16 mouse cellular contexts compared by ENCODE assay signal in genomic region chr9:102924627-102925316, GRCm38 (mm10).
DNase-seq lines count a peak whose midpoint lies in the region; ATAC-seq lines count a peak whose summit lies in the region.
"Had no signal": no experiment of that assay in that cellular context is flagged by ENCODE, and none has a peak within 500 bp of the region (broad histone marks: within the 10 kb centered on the region; RNA-seq: fewer than 3 reads in every experiment).

No protein-coding gene starts in this region.

- H3K9me3 ChIP-seq in intestine, embryonic 16.5 days (ENCODE audit: control insufficient read depth, low read length) = no peaks in the 10 kb centered on the region
- no peaks in the 10 kb centered on the region for H3K9me3 ChIP-seq in intestine, embryonic 15.5 days
- no peaks in the 10 kb centered on the region for H3K9me3 ChIP-seq in forebrain, embryonic 15.5 days
- H3K9me3 ChIP-seq: forebrain, embryonic 12.5 days; hindbrain, embryonic 12.5 days; limb, embryonic 15.5 days; midbrain, embryonic 13.5 days had no signal

- H3K4me1 ChIP-seq in intestine, embryonic 16.5 days (ENCODE audit: control insufficient read depth, insufficient read depth, low read length) = peaks cover 8% of the 10 kb centered on the region; the same call in 1 of the 2 replicates
- H3K4me1 ChIP-seq in intestine, embryonic 15.5 days (replicated peaks) = no peaks in the 10 kb centered on the region
- no peaks in the 10 kb centered on the region for H3K4me1 ChIP-seq in forebrain, embryonic 15.5 days
- H3K4me1 ChIP-seq: limb, embryonic 15.5 days had no signal

- H3K27ac ChIP-seq in intestine, embryonic 16.5 days (ENCODE audit: low read length) = peak overlapping the region; percentile 53
- no peak overlapping the region for H3K27ac ChIP-seq in intestine, embryonic 15.5 days
- no peak overlapping the region for H3K27ac ChIP-seq in forebrain, embryonic 15.5 days (replicated peaks)
- H3K27ac ChIP-seq: forebrain, embryonic 12.5 days; hindbrain, embryonic 12.5 days; left cerebral cortex, adult 2 months; limb, embryonic 15.5 days; midbrain, embryonic 13.5 days had no signal

- 64% methylated on average over 15 of the region's 15 CpGs for WGBS in intestine, embryonic 16.5 days
- WGBS in intestine, embryonic 15.5 days = 65% methylated on average over 15 of the region's 15 CpGs
- 70% methylated on average over 15 of the region's 15 CpGs for WGBS in forebrain, embryonic 15.5 days

- H3K36me3 ChIP-seq in intestine, embryonic 16.5 days (ENCODE audit: control insufficient read depth, insufficient read depth, low read length) = no peaks in the 10 kb centered on the region
- H3K36me3 ChIP-seq in intestine, embryonic 15.5 days = no peaks in the 10 kb centered on the region
- no peaks in the 10 kb centered on the region for H3K36me3 ChIP-seq in forebrain, embryonic 15.5 days
- H3K36me3 ChIP-seq: forebrain, embryonic 12.5 days; hindbrain, embryonic 12.5 days; limb, embryonic 15.5 days; midbrain, embryonic 13.5 days had no signal

- H3K9ac ChIP-seq in intestine, embryonic 16.5 days (ENCODE audit: low read depth, low read length) = no peak overlapping the region
- no peak overlapping the region for H3K9ac ChIP-seq in intestine, embryonic 15.5 days
- no peak overlapping the region for H3K9ac ChIP-seq in forebrain, embryonic 15.5 days (replicated peaks)
- H3K9ac ChIP-seq: forebrain, embryonic 12.5 days; hindbrain, embryonic 12.5 days; limb, embryonic 15.5 days; midbrain, embryonic 13.5 days had no signal

- H3K4me2 ChIP-seq in intestine, embryonic 16.5 days (ENCODE audit: low read depth, low read length) = no peak overlapping the region
- H3K4me2 ChIP-seq in intestine, embryonic 15.5 days (replicated peaks) = no peak overlapping the region
- H3K4me2 ChIP-seq in forebrain, embryonic 15.5 days (replicated peaks) = no peak overlapping the region
- H3K4me2 ChIP-seq: forebrain, embryonic 12.5 days; hindbrain, embryonic 12.5 days; limb, embryonic 15.5 days; midbrain, embryonic 13.5 days had no signal

- no peaks in the 10 kb centered on the region for H3K27me3 ChIP-seq in intestine, embryonic 16.5 days (replicated peaks; ENCODE audit: control insufficient read depth, insufficient read depth, low read length)
- H3K27me3 ChIP-seq in intestine, embryonic 15.5 days (replicated peaks) = no peaks in the 10 kb centered on the region
- no peaks in the 10 kb centered on the region for H3K27me3 ChIP-seq in forebrain, embryonic 15.5 days
- H3K27me3 ChIP-seq: forebrain, embryonic 12.5 days; hindbrain, embryonic 12.5 days; limb, embryonic 15.5 days; midbrain, embryonic 13.5 days had no signal

- H3K4me3 ChIP-seq in intestine, embryonic 16.5 days (ENCODE audit: low read length) = no peak overlapping the region
- H3K4me3 ChIP-seq in intestine, embryonic 15.5 days (replicated peaks) = no peak overlapping the region
- H3K4me3 ChIP-seq in forebrain, embryonic 15.5 days = no peak overlapping the region
- H3K4me3 ChIP-seq: forebrain, embryonic 12.5 days; hindbrain, embryonic 12.5 days; left cerebral cortex, adult 2 months; limb, embryonic 15.5 days; midbrain, embryonic 13.5 days had no signal

- no peak for ATAC-seq in intestine, embryonic 16.5 days
- no peak for ATAC-seq in intestine, embryonic 15.5 days
- ATAC-seq in megakaryocyte-erythroid progenitor cell, adult 5-6 weeks (replicated peaks; ENCODE audit: low FRiP score, low TSS enrichment, poor library complexity, severe bottlenecking) = peak; percentile 65
- ATAC-seq in forebrain, embryonic 15.5 days (replicated peaks) = no peak
- ATAC-seq: activated CD4-positive, CD25-positive, alpha-beta regulatory T cell, adult 4 months; midbrain, embryonic 13.5 days had no signal

- DNase-seq in ES-CJ7 (ENCODE audit: low read depth, low spot score) = peak; percentile 49
- peak; percentile 17 for DNase-seq in Muller cell, postnatal 12 days (ENCODE audit: inconsistent ontology term)
- DNase-seq in kidney, postnatal 14 days = no peak
- no peak for DNase-seq in layer of hippocampus, postnatal 25 days (ENCODE audit: extremely low spot score in 1 of 2, low spot score in 1 of 2)
- DNase-seq: kidney, adult 2 months; right cerebral cortex, postnatal 4 days had no signal

Comparison
In these comparisons a context has a peak if more than half of its experiments do, and no peak if none do; other contexts are left out.
1. DNase-seq: peak in ES-CJ7 (single experiment) and Muller cell, postnatal 12 days (single experiment); none in kidney, postnatal 14 days (single experiment) and layer of hippocampus, postnatal 25 days (0 of 2).